Mouse (Mus musculus) cerebellum, postnatal 25 days (tissue): ENCODE data around the gene Six1.

Experiments
- DNase-seq, 2 experiments: peaks; one replicate each; pipeline ENCODE4 v3.0.0; 2021; ENCODE audit warnings: mixed read lengths in 2 of 2

Six1 gene

GRCm38 (mm10) chr12:73049520-73050225 is 4.0 kb downstream of the Six1 start:
- no peak for DNase-seq

DNA sequence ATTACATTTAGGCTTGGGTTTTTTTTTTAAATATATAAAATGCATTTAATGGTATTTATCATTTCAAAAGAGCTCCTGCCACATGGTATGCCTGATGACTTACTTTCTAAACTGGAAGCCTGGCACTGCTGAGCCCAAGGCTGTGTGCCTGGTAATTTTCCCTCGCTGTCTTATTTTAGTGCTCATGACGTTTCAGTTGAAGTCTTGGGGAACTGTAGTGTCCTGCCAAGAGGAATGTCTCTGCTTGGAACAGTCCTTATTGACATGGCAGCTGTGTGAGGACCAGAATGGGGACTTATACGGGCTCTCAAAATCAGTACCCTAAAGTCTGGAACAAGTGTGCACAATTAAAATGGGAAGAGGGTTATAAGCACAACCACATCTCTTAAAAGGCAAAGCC is 5.2 kb downstream of the Six1 start:
- DNase-seq = no peak

DNA sequence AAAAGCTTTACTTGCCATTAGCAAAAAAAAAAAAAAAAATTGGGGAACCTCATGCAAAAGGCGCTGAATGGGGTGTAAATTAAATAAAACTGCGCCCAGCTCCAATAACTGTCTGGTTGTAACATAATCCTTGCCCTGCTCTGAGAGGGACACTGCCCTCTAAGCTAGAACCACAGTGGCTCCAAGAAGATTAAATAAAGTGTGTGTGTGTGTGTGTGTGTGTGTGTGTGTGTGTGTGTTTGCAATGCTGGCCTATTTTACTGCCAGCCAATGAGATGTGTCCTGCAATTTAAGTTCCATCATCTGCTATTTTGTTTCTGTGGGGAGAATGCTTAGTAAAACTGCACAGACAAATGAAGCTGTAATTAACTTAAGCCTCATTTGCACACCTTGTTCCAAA is 6.1 kb downstream of the Six1 start:
- DNase-seq = no peak

GRCm38 (mm10) chr12:73046607-73047180 is 7.0 kb downstream of the Six1 start:
- DNase-seq = peak in 1 of 2 experiments; percentile 38

- DNase-seq = no peak
These were observed 7.7 kb downstream of the Six1 start for GRCm38 (mm10) chr12:73045724-73046606.

- DNase-seq = no peak
These were observed 8.5 kb downstream of the Six1 start for GRCm38 (mm10) chr12:73045046-73045723.

GRCm38 (mm10) chr12:73044221-73045045 is 9.3 kb downstream of the Six1 start:
- DNase-seq = no peak

- no peak for DNase-seq
These were observed 10.1 kb downstream of the Six1 start for GRCm38 (mm10) chr12:73043396-73044167.

DNA sequence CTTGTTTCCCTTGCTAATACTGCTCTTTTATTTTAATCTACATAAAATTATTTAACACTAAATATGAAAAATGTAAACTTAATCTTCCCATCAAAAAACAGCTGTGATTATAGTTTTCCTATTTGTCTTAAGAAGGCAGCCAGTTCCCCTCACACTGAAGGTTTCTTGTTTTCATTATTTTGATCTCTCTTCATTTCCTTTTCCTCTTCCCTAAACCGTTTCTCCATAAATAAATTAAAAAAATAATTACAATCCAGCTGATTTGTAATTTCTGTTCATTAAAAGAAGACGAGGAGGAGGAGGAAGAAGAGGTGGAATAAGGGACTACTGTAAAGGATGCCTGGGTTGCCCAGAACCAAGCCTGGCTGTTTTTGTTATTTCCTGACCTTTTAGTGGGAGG is 10.8 kb downstream of the Six1 start:
- DNase-seq = no peak

- DNase-seq = no peak
These were observed 11.3 kb downstream of the Six1 start for GRCm38 (mm10) chr12:73042406-73042805.

DNA sequence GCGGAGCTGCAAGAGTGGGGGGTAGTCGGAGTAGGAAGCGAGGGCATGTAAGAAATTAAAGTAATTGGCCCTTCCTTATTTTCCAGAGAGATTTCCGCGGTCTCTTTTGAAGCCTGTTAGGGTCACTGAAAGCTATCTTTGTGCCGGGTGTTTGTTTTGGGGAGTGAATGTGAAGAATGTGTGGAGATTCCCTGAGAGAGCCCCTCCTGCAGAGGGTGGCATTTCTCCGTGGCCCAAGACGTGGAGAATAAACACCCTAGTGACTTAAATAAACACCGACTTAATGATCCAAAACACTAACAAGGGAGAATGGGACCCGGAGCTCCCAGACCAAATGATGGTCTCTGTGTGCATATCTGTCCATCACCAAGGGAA is 12.4 kb downstream of the Six1 start:
- no peak for DNase-seq

DNA sequence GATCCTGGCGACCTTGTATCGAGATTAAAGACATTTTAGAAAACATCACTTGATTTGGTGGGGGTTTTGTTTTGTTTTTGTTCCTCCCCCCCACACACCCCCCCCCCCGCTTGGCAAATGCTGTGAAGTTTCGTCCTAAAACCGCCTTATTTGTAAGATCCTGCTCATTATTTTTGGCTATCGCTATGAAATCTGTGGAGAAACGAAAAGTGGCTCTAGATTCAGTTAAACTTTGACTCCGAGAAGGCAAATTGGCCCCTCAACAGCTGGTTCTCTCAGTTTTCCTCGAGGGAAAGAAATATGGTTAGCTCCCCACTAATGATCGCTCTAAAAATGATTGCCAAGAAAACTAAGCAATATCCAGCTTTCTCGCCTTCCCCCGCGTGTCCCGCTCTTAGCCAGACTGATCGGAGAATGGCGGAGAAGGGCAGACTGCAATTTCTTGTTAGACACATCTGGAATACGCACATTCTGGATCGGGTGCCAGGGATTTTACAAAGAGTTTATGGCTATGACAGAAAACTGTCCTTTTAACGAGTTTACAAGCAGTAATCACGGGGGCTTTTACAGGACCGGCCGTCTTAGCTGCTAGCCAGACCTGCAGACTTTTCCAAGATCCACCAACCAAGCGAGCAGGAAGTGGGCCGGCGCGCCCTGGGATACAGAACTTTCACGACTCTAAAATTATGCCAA is 13.0 kb downstream of the Six1 start:
- no peak for DNase-seq

DNA sequence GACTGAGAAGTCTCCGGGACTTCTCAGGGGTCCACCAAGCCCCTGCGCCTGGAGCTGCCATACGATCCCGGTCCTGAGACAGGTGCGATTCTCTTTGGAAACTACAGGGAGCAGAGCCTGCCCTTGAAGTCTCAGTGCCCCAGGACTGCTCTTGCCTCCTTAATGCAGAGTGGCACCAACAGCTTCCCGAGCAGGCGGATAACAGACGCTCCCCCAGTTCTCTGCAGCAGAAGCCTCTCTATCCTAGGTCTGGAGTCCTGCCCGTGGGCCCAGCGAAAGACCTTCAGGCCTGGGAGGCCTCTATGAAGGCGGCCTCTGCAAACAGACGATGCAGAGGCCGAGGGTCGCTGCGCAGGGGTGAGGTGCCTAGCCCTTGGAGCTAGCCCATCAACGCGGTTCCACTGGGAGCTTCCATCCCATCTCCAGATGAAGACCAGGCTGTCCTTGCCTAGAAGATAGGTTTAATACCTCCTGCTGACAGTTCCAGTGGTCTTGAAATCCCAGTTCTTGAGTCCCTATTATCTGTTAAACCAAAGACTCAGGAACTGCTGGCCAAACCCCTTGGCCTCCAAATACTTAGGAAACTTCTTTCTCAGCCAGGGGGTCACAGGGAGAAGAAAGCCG is 13.6 kb downstream of the Six1 start:
- DNase-seq = no peak

DNA sequence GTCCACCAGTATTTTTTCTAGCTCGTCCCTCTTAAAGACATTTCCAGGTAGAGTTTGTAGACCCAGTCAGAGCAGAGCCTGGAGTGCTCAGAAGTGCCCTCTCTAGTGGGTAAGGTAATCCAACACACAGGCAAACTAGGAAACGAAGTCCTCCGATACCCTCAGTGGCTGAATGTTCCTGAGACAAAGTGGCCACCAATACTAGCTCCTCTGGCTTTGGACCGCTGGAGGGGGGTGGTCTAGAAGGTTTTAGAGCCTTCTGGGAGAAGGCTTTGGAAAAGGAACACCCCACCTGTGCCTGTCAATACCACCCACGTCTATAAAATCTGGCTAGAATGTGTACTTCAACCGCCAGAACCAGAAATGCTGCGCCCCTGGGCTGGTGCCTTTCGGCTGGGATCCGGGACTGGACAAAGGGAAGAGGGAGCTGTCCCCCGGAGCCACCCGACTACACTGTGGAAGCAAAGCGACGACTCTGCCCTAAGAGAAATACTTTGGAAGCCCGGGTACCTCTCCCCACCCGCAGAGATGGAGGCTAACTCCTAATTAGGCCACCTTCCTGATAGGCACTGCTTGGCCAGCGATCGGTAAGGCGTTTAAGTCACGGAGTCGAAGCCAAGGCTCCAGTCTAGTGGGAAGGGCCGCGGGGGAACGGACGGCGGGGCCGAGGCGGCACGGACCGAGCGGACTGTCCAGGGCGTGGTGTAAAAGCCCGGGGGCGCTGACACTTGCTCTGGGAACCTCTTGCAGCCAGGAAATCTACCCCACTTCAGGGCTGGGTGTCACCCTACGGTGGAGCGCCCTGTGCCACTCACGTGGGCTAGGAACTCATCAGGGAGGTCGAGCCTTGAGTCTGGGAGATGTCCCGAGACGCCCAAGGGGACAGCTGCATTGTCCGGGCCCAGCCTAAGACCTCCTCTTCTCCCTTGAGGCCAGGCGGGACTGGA is 14.4 kb downstream of the Six1 start:
- DNase-seq = no peak

DNA sequence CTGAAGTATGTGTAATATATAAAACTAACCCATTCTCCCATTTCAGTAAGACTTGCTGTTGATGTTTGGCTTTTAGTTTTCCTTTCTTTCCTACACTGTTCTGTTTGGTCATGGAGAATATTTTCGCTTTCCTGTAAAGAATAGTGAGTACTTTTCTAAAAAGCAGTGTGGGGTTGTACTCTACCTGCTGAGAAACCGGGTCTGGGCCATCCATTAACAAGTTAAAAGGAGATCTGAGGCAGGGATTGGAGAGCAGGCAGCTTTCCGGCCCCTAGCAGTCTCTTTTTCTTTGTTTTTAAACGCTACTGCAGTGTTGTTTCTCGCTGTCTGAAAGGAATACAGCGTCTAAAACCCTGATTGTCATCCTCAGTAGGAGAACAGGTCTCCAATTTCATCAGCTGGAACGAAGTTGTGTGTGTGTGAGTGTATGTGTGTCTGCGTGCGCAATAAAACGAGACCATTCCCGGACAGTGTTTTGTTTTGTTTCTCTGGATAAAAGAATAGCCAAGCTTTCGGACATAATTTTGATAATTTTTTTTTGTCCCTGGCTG is 15.2 kb downstream of the Six1 start:
- DNase-seq = no peak

GRCm38 (mm10) chr12:73037385-73038160 is 16.1 kb downstream of the Six1 start:
- no peak for DNase-seq

GRCm38 (mm10) chr12:73034901-73035895 is 18.5 kb downstream of the Six1 start:
- no peak for DNase-seq
